Mouse (Mus musculus) C2C12 (cell line): Measurements from ENCODE around the gene Wbp2.

Experiments used
- CEBPB ChIP-seq: IDR thresholded peaks from one replicate; pipeline ENCODE4 v1.6.1; 2011; ENCODE audit warnings: low read depth, mild to moderate bottlenecking, control low read depth, moderate library complexity
- CTCF ChIP-seq: IDR thresholded peaks from one replicate; pipeline ENCODE4 v1.5.1; 2011; ENCODE audit not compliant: control insufficient read depth, insufficient read depth, insufficient read length
- FOSL1 ChIP-seq: IDR thresholded peaks from one replicate; pipeline ENCODE4 v1.8.0; 2011; ENCODE audit warnings: mild to moderate bottlenecking, low read length; ENCODE audit not compliant: poor library complexity, insufficient read depth, severe bottlenecking
- MAX ChIP-seq: IDR thresholded peaks from one replicate; pipeline ENCODE4 v1.6.1; 2011; ENCODE audit warnings: mild to moderate bottlenecking, control low read depth
- MYOD1 ChIP-seq: IDR thresholded peaks from one replicate; pipeline ENCODE4 v1.6.1; 2011; ENCODE audit warnings: low read depth; ENCODE audit not compliant: control insufficient read depth, insufficient read length
- MYOG ChIP-seq: IDR thresholded peaks from one replicate; pipeline ENCODE4 v1.6.1; 2011; ENCODE audit not compliant: control insufficient read depth, insufficient read length; ENCODE audit errors: extremely low read depth
- USF1 ChIP-seq: IDR thresholded peaks from one replicate; pipeline ENCODE4 v1.6.1; 2011; ENCODE audit warnings: low read depth, mild to moderate bottlenecking, control low read depth, moderate library complexity

GRCm38 (mm10) chr11:116058022-116058614 lies 28.7 kb downstream of the Wbp2 start:
- TF ChIP-seq CTCF = no peak
- no peak for TF ChIP-seq CEBPB
- no peak for TF ChIP-seq USF1
- TF ChIP-seq MAX = no peak
- TF ChIP-seq MYOD1 = no peak
- TF ChIP-seq MYOG = no peak
- TF ChIP-seq FOSL1 = no peak
